Mouse (Mus musculus) brown adipose tissue, adult 24 weeks (tissue): ENCODE measurements around the gene Plekhg4. TPM values are rescaled to one million over a fixed set of nuclear protein-coding genes. Genes with fewer than 3 reads are reported as not detected.

Experiments
- H3K27ac ChIP-seq: fragments of 200-500 bp; replicated peaks from 2 replicates; pipeline ENCODE4 v1.5.1; 2012; ENCODE audit warnings: low read depth, mild to moderate bottlenecking, low read length
- H3K4me1 ChIP-seq: fragments of 200-500 bp; 2 replicates; pipeline ENCODE4 v1.6.1; 2012; ENCODE audit warnings: low read length, mixed read lengths; ENCODE audit not compliant: control insufficient read depth, insufficient read depth, insufficient read length
- H3K4me3 ChIP-seq: fragments of 200-500 bp; 2 replicates; pipeline ENCODE4 v1.5.1; 2012; ENCODE audit warnings: low read depth, mild to moderate bottlenecking, low read length, moderate library complexity; ENCODE audit not compliant: insufficient read depth
- polyA plus RNA-seq: library from polyadenylated mRNA; stranded (reverse); fragments of >200 nt; gene quantifications from 2 replicates; pipeline ENCODE4 v1.2.4, GENCODE M21; 2012; ENCODE audit not compliant: missing spikeins, insufficient read depth, insufficient read length

Plekhg4 gene
- polyA plus RNA-seq, 1 experiment, result not detected

- H3K4me3 ChIP-seq, result no peak overlapping the region
- H3K4me1 ChIP-seq, result peaks cover 11% of the 10 kb centered on the region; the same call in 1 of the 2 replicates
- H3K27ac ChIP-seq, result peak overlapping the region; percentile 22
Measured at GRCm38 (mm10) chr8:105361751-105362702, 11.0 kb upstream of the Plekhg4 start.

DNA sequence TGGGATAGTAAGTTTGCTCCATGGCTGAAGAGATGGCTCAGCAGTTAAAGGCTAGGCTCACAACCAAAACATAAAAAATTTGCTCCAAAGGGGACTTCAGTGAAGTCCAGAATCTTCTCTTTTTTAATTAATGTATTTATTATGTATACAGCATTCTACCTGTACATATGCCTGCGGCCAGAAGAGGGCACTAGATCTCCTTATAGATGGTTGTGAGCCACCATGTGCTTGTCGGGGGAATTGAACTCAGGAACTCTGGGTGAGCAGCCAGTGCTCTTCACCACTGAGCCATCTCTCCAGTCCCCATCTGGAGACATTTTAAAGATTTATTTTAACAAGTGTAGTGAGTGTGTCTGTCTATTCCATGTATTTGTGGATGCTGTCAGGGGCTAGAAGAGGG lies 6.0 kb upstream of the Plekhg4 start:
- peaks cover 6% of the 10 kb centered on the region; the same call in 1 of the 2 replicates for H3K4me1 ChIP-seq

GRCm38 (mm10) chr8:105372473-105372872 lies 601 bp upstream of the Plekhg4 start:
- Histone ChIP-seq H3K4me1 (no peaks in the 10 kb centered on the region), H3K27ac (no peak overlapping the region), H3K4me3 (no peak overlapping the region)

More for the DNA sequence above, 6.0 kb upstream of the Plekhg4 start:
- no peak overlapping the region for H3K27ac ChIP-seq
- no peak overlapping the region for H3K4me3 ChIP-seq

- Histone ChIP-seq H3K4me3 (no peak overlapping the region), H3K4me1 (peaks cover 9% of the 10 kb centered on the region), H3K27ac (no peak overlapping the region)
Measured at GRCm38 (mm10) chr8:105374513-105374966, 1.5 kb downstream of the Plekhg4 start.

- Histone ChIP-seq H3K4me3 (no peak overlapping the region), H3K4me1 (peaks cover 9% of the 10 kb centered on the region), H3K27ac (no peak overlapping the region)
Measured at GRCm38 (mm10) chr8:105378673-105379072, 5.6 kb downstream of the Plekhg4 start.

DNA sequence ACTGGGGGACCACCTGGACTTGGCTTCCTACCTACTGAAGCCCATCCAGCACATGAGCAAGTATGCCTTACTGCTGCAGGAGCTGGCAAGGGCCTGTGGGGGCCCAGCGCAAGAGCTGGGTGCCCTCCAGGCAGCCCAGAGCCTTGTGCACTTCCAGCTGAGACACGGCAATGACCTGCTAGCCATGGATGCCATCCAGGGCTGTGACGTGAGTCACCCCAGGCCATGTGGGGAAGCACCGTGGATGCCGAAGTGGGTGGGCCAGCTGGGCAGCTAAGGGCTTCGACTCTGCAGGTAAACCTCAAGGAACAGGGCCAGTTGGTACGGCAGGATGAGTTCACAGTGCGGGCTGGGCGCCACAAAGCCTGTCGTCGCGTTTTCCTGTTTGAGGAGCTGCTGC lies 7.2 kb downstream of the Plekhg4 start:
- H3K27ac ChIP-seq, result no peak overlapping the region
- H3K4me1 ChIP-seq, result peaks cover 9% of the 10 kb centered on the region
- no peak overlapping the region for H3K4me3 ChIP-seq

- no peak overlapping the region for H3K27ac ChIP-seq
- no peak overlapping the region for H3K4me3 ChIP-seq
- H3K4me1 ChIP-seq, result peaks cover 17% of the 10 kb centered on the region
Measured at GRCm38 (mm10) chr8:105384070-105384469, 11.0 kb downstream of the Plekhg4 start.

DNA sequence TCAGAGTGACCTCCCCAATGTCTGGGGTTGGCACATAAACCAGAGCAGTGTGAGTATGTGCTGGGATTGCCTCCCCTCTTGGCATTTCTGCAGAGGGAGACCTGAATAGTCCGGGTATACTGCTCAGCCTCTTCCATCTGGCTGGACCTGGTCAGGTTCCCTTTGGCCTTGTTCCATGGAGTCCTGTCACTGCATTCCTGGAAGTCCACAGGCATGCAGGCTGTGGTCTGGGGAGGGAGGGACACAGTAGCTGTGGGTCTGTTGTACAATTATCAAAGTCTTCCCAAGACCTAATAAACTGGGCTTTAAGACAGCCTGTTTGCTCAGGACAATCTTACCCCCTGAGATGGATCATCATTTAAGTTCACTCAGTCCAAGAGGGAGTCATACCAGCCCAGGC lies 14.1 kb downstream of the Plekhg4 start:
- no peak overlapping the region for H3K4me3 ChIP-seq
- peak overlapping the region; percentile 85; the same call in 1 of the 2 replicates for H3K27ac ChIP-seq

GRCm38 (mm10) chr8:105389096-105389495 lies 16.0 kb downstream of the Plekhg4 start:
- H3K27ac ChIP-seq, result peak overlapping the region; percentile 85
- peaks cover 25% of the 10 kb centered on the region for H3K4me1 ChIP-seq
- H3K4me3 ChIP-seq, result no peak overlapping the region

More for the DNA sequence above, 14.1 kb downstream of the Plekhg4 start:
- H3K4me1 ChIP-seq, result peaks cover 25% of the 10 kb centered on the region

- Histone ChIP-seq H3K4me1 (peaks cover 18% of the 10 kb centered on the region), H3K4me3 (no peak overlapping the region), H3K27ac (no peak overlapping the region)
Measured at GRCm38 (mm10) chr8:105393089-105393787, 20.2 kb downstream of the Plekhg4 start.

DNA sequence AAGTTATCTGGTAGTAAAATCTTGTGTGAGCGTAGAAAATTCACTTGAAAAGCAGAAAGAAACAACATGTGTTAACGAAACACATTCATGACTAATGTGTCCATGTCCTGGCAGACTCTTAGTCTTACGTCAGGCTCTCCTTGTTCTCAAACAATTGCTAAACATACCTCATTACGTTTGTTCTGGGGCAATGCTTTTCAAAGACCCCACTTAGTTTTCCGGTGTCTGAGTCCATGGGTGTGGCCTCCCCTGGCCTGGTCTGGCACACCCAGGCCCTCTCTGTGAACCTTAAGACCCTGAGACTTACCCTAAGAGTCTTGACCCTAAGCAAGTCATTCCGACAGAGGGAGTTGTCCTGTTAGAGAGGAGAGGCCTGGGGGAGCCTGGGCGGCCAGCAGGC lies 20.8 kb downstream of the Plekhg4 start:
- H3K27ac ChIP-seq, result no peak overlapping the region

DNA sequence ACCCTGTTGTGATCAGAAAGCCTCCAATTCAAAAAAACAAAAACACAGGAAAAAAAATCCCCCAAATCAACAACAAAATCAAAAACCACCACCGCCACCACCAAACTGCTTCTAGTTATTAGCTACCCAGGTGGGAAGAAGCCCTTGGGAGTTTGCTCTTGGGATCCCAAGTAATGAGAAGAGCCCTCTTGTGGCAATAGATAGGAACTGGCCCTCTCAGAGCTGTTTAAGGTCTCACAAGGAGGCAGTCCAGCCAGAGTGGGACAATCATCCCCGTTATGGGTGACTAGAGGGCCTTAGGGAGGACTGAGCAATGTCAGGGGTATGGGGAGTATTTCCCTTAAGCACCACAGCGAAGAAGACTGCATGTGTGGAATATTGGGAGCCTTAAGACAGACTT lies 24.7 kb downstream of the Plekhg4 start:
- Histone ChIP-seq H3K27ac (no peak overlapping the region), H3K4me1 (no peaks in the 10 kb centered on the region), H3K4me3 (no peak overlapping the region)

More for the DNA sequence above, 20.8 kb downstream of the Plekhg4 start:
- Histone ChIP-seq H3K4me3 (no peak overlapping the region), H3K4me1 (peaks cover 12% of the 10 kb centered on the region)

DNA sequence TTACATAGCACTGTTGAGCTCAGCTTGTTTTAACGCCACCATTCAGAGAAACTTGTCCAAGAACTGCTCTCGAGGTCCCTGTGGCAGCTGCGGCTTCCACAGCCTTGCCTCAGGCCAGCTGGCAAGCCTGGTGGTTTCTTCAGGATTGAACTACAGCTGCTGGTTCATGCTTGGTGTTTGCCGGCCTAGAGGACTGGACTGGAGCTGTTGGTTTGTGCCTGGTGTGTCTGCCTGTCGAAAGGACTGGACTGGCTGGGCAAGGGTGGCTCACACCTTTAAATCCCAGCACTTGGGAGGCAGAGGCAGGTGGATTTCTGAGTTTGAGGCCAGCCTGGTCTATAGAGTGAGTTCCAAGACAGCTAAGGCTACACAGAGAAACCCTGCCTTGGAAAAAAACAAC lies 26.9 kb downstream of the Plekhg4 start:
- Histone ChIP-seq H3K4me1 (no peaks in the 10 kb centered on the region), H3K4me3 (no peak overlapping the region), H3K27ac (no peak overlapping the region)

DNA sequence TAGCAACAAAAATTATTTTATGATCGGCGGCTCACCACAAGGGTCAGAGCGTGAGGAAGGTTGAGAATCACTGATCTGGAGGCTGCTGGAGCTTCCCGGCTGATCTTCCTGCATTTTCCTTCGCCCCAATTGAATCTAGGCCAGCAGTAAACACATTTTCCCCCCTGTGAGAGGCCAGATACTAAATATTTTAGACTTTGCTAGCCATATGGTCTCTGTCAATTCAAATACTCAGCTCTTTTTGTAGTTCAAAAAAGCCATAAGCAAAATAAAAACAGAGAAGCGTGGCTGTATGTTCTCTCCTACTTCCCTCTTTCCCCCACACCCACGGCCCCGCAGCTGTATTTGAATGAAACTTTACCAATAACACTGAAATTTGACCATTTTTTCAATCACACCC lies 30.4 kb downstream of the Plekhg4 start:
- H3K4me3 ChIP-seq, result no peak overlapping the region
- H3K4me1 ChIP-seq, result no peaks in the 10 kb centered on the region
- H3K27ac ChIP-seq, result no peak overlapping the region

DNA sequence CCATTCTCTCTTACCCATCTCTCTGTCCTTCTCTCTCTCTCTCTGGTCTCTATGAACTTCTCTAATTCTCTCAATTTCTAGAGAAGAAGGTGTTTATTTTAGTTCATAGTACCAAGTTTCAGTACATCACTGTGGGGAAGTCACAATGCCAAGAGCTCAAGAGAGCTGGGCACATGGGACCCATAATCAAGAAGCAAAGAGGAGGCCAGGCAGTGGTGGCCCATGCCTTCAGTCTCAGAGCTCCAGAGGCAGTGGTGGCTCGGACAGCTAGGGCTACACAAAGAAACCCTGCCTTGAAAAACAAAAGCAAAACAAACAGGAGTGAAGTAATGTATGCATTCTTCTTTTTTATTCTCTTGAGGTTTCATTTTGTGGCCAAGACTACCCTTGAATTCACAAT lies 31.4 kb downstream of the Plekhg4 start:
- Histone ChIP-seq H3K27ac (no peak overlapping the region), H3K4me1 (no peaks in the 10 kb centered on the region), H3K4me3 (no peak overlapping the region)
